23 mouse cellular contexts compared by ENCODE assay signal in genomic region chr11:29017406-29017805, GRCm38 (mm10).
DNase-seq lines count a peak whose midpoint lies in the region; ATAC-seq and TF ChIP-seq lines count a peak whose summit lies in the region.
"Had no signal": no experiment of that assay in that cellular context is flagged by ENCODE, and none has a peak within 500 bp of the region (broad histone marks: within the 10 kb centered on the region; RNA-seq: fewer than 3 reads in every experiment).

No protein-coding gene starts in this region.

- no peaks in the 10 kb centered on the region for H3K27me3 ChIP-seq in kidney, embryonic 15.5 days
- no peaks in the 10 kb centered on the region for H3K27me3 ChIP-seq in liver, adult 2 months (ENCODE audit: control insufficient read depth, insufficient read depth, low read length)
- H3K27me3 ChIP-seq in liver, embryonic 11.5 days (replicated peaks; ENCODE audit: control insufficient read depth, insufficient read depth, low read length) = no peaks in the 10 kb centered on the region
- H3K27me3 ChIP-seq: embryonic facial prominence, embryonic 15.5 days; heart, embryonic 12.5 days; hindbrain, embryonic 15.5 days had no signal

- no peak for TF ChIP-seq POLR2A in liver, adult 2 months (IDR thresholded peaks at IDR 0.05; ENCODE audit: extremely low read depth, insufficient read depth, low read length)

- no peak for ATAC-seq in cerebellum, adult (ENCODE audit: insufficient number of reproducible peaks, low FRiP score, low TSS enrichment)
- ATAC-seq in kidney, embryonic 15.5 days (replicated peaks; ENCODE audit: low FRiP score) = no peak
- no peak for ATAC-seq in liver, embryonic 11.5 days (replicated peaks; ENCODE audit: low FRiP score)
- ATAC-seq: activated CD4-positive, CD25-positive, alpha-beta regulatory T cell, adult 4 months; CD4-positive, CD25-positive, alpha-beta regulatory T cell, adult 4 months had no signal

- 28% methylated on average over 1 of the region's 1 CpGs for WGBS in kidney, embryonic 15.5 days
- WGBS in liver, adult 2 months = 8% methylated on average over 1 of the region's 1 CpGs
- WGBS in liver, embryonic 11.5 days = 62% methylated on average over 1 of the region's 1 CpGs

- H3K36me3 ChIP-seq in kidney, embryonic 15.5 days = no peaks in the 10 kb centered on the region
- no peaks in the 10 kb centered on the region for H3K36me3 ChIP-seq in liver, adult 2 months (ENCODE audit: control insufficient read depth, insufficient read depth, low read length)
- H3K36me3 ChIP-seq in liver, embryonic 11.5 days (ENCODE audit: control insufficient read depth, insufficient read depth, low read length) = no peaks in the 10 kb centered on the region
- H3K36me3 ChIP-seq: embryonic facial prominence, embryonic 15.5 days; forebrain, embryonic 10.5 days; G1E; heart, embryonic 12.5 days; hindbrain, embryonic 10.5 days; hindbrain, embryonic 15.5 days had no signal

- H3K9me3 ChIP-seq in kidney, embryonic 15.5 days (replicated peaks) = no peaks in the 10 kb centered on the region
- no peaks in the 10 kb centered on the region for H3K9me3 ChIP-seq in liver, embryonic 11.5 days (ENCODE audit: control insufficient read depth, low read length)
- H3K9me3 ChIP-seq: embryonic facial prominence, embryonic 15.5 days; forebrain, embryonic 10.5 days; G1E; heart, embryonic 12.5 days; hindbrain, embryonic 10.5 days; hindbrain, embryonic 15.5 days had no signal

- DNase-seq in cerebellum, adult 9-10 months = peak; percentile 1
- DNase-seq in kidney, adult 9 months = peak; percentile 61
- peak; percentile 49 for DNase-seq in liver, adult 2 months (ENCODE audit: extremely low read depth, low read depth, low spot score)
- DNase-seq in liver, embryonic 11.5 days (ENCODE audit: low spot score) = no peak
- no peak for DNase-seq in adrenal gland, postnatal 4 days (ENCODE audit: low spot score in 2 of 2)
- DNase-seq: adrenal gland, adult 8-10 months; adrenal gland, postnatal 36 days; B cell, adult 2 months; cerebellum, postnatal 14 days; embryo, embryonic 11 days; gastrocnemius, adult 2 months; gastrocnemius, postnatal 25 days had no signal

- no peaks in the 10 kb centered on the region for H3K4me1 ChIP-seq in kidney, embryonic 15.5 days
- no peaks in the 10 kb centered on the region for H3K4me1 ChIP-seq in liver, adult 2 months (ENCODE audit: control insufficient read depth, insufficient read depth, low read length)
- H3K4me1 ChIP-seq in liver, embryonic 11.5 days (replicated peaks; ENCODE audit: control insufficient read depth, insufficient read depth, low read length) = no peaks in the 10 kb centered on the region
- H3K4me1 ChIP-seq: embryonic facial prominence, embryonic 15.5 days; forebrain, embryonic 10.5 days; heart, embryonic 12.5 days; hindbrain, embryonic 10.5 days; hindbrain, embryonic 15.5 days had no signal

- no peak for TF ChIP-seq CTCF in liver, adult 2 months (IDR thresholded peaks at IDR 0.05; ENCODE audit: low read depth, low read length)

- no peak overlapping the region for H3K4me2 ChIP-seq in kidney, embryonic 15.5 days
- H3K4me2 ChIP-seq in liver, embryonic 11.5 days = no peak overlapping the region
- H3K4me2 ChIP-seq: embryonic facial prominence, embryonic 15.5 days; heart, embryonic 12.5 days; hindbrain, embryonic 15.5 days had no signal

- no peak overlapping the region for H3K4me3 ChIP-seq in kidney, embryonic 15.5 days (replicated peaks)
- no peak overlapping the region for H3K4me3 ChIP-seq in liver, adult 2 months (ENCODE audit: insufficient read depth, low read depth, low read length)
- H3K4me3 ChIP-seq in liver, embryonic 11.5 days (ENCODE audit: low read depth, low read length) = no peak overlapping the region
- H3K4me3 ChIP-seq: embryonic facial prominence, embryonic 15.5 days; erythroblast, embryonic 14.5 days; forebrain, embryonic 10.5 days; gastrocnemius, adult 2 months; heart, embryonic 12.5 days; hindbrain, embryonic 10.5 days; hindbrain, embryonic 15.5 days had no signal

- no peaks in the 10 kb centered on the region for H3K79me2 ChIP-seq in liver, adult 2 months (ENCODE audit: control insufficient read depth, insufficient read depth, low read length)

- no peak overlapping the region for H3K9ac ChIP-seq in kidney, embryonic 15.5 days
- no peak overlapping the region for H3K9ac ChIP-seq in liver, adult 2 months (ENCODE audit: low read depth, low read length)
- no peak overlapping the region for H3K9ac ChIP-seq in liver, embryonic 11.5 days (ENCODE audit: low read depth, low read length)
- H3K9ac ChIP-seq: embryonic facial prominence, embryonic 15.5 days; heart, embryonic 12.5 days; hindbrain, embryonic 15.5 days had no signal

- no peak overlapping the region for H3K27ac ChIP-seq in kidney, embryonic 15.5 days
- no peak overlapping the region for H3K27ac ChIP-seq in liver, adult 2 months (replicated peaks; ENCODE audit: insufficient read depth, low read depth, low read length)
- H3K27ac ChIP-seq in liver, embryonic 11.5 days (ENCODE audit: low read depth, low read length) = no peak overlapping the region
- H3K27ac ChIP-seq: embryonic facial prominence, embryonic 15.5 days; forebrain, embryonic 10.5 days; gastrocnemius, adult 2 months; hindbrain, embryonic 10.5 days; hindbrain, embryonic 15.5 days had no signal

Comparison
In these comparisons a context has a peak if more than half of its experiments do, and no peak if none do; other contexts are left out.
1. DNase-seq: peak in cerebellum, adult 9-10 months (single experiment), kidney, adult 9 months (single experiment) and liver, adult 2 months (single experiment); none in liver, embryonic 11.5 days (single experiment) and adrenal gland, postnatal 4 days (0 of 2).